ENCODE assay signal across 8 mouse cellular contexts in genomic region chr5:123138953-123139721, GRCm38 (mm10). TPM values are rescaled to one million over a fixed set of nuclear protein-coding genes. Genes with fewer than 3 reads are reported as not detected.
DNase-seq lines count a peak whose midpoint lies in the region; ATAC-seq and TF ChIP-seq lines count a peak whose summit lies in the region.

No protein-coding gene starts in this region.

- H3K4me1 ChIP-seq in MEL (ENCODE audit: control insufficient read depth in 1 of 2, insufficient read depth in 2 of 2, low read length in 2 of 2): peaks cover 3 to 23% of the 10 kb centered on the region in 2 experiments; a peak in 3 of 4 replicates
- H3K4me1 ChIP-seq in forebrain, postnatal 0 days (ENCODE audit: insufficient read depth): peaks cover 16% of the 10 kb centered on the region
- peaks cover 37% of the 10 kb centered on the region for H3K4me1 ChIP-seq in lung, embryonic 14.5 days (ENCODE audit: insufficient read depth)
- peaks cover 45% of the 10 kb centered on the region for H3K4me1 ChIP-seq in neural tube, embryonic 15.5 days

- peak overlapping the region; percentile 100 for H3K27ac ChIP-seq in MEL (ENCODE audit: control insufficient read depth, low read depth, low read length)
- peak overlapping the region; percentile 100 for H3K27ac ChIP-seq in forebrain, postnatal 0 days (ENCODE audit: low read depth, low read length)
- H3K27ac ChIP-seq in lung, embryonic 14.5 days (ENCODE audit: low read depth): peak overlapping the region; percentile 100
- peak overlapping the region; percentile 97 for H3K27ac ChIP-seq in neural tube, embryonic 15.5 days (replicated peaks)

- no peaks in the 10 kb centered on the region for H3K9me3 ChIP-seq in MEL (replicated peaks; ENCODE audit: insufficient read depth, low read length)
- H3K9me3 ChIP-seq in forebrain, postnatal 0 days (ENCODE audit: low read length): no peaks in the 10 kb centered on the region
- H3K9me3 ChIP-seq in lung, embryonic 14.5 days (ENCODE audit: low read depth, low read length): no peaks in the 10 kb centered on the region
- H3K9me3 ChIP-seq in neural tube, embryonic 15.5 days (replicated peaks): no peaks in the 10 kb centered on the region

- H3K9ac ChIP-seq in MEL (ENCODE audit: control insufficient read depth, low read depth, low read length, poor library complexity, severe bottlenecking): peak overlapping the region; percentile 98
- peak overlapping the region; percentile 100 for H3K9ac ChIP-seq in forebrain, postnatal 0 days
- H3K9ac ChIP-seq in lung, embryonic 14.5 days: peak overlapping the region; percentile 99
- peak overlapping the region; percentile 99 for H3K9ac ChIP-seq in neural tube, embryonic 15.5 days (replicated peaks)

- DNase-seq in MEL (ENCODE audit: low read depth, low spot score): peak; percentile 81
- peak; percentile 90 to 94 for DNase-seq in cerebellum, adult 18-20 months
- DNase-seq in forebrain, postnatal 0 days: peak; percentile 90
- DNase-seq in heart, postnatal 4 days: peak; percentile 89
- DNase-seq in layer of hippocampus, adult 8-10 months (ENCODE audit: low spot score in 2 of 2): peak; percentile 86
- DNase-seq in lung, embryonic 14.5 days: peak; percentile 88
- DNase-seq in thymus, postnatal 0 days (ENCODE audit: low spot score): peak; percentile 79

- H3K36me3 ChIP-seq in MEL (ENCODE audit: control insufficient read depth in 1 of 2, insufficient read depth in 2 of 2, low read length in 2 of 2): peaks cover 0 to 20% of the 10 kb centered on the region in 2 experiments; a peak in 2 of 4 replicates
- H3K36me3 ChIP-seq in forebrain, postnatal 0 days (ENCODE audit: insufficient read depth): no peaks in the 10 kb centered on the region
- H3K36me3 ChIP-seq in lung, embryonic 14.5 days (ENCODE audit: insufficient read depth): peaks cover 12% of the 10 kb centered on the region; the same call in 1 of the 2 replicates
- 0 out of 2 replicates have a peak, but pooled peaks cover 2% of the 10 kb centered on the region for H3K36me3 ChIP-seq in neural tube, embryonic 15.5 days

- TF ChIP-seq EP300 in MEL (IDR thresholded peaks at IDR 0.05; ENCODE audit: low read depth in 1 of 2, low read length in 2 of 2): peak in 1 of 2 experiments; percentile 15; a peak in 1 of 4 replicates

- peaks cover 66% of the 10 kb centered on the region for H3K79me2 ChIP-seq in MEL (ENCODE audit: control insufficient read depth, insufficient read depth, low read length, poor library complexity)

- peak overlapping the region; percentile 78 to 81 for H3K4me3 ChIP-seq in MEL (ENCODE audit: control insufficient read depth in 1 of 2, insufficient read depth in 1 of 2, low read depth in 2 of 2, low read length in 2 of 2)
- H3K4me3 ChIP-seq in forebrain, postnatal 0 days (ENCODE audit: low read depth, low read length): peak overlapping the region; percentile 85
- peak overlapping the region; percentile 92 for H3K4me3 ChIP-seq in lung, embryonic 14.5 days (ENCODE audit: low read depth, low read length)
- peak overlapping the region; percentile 69 for H3K4me3 ChIP-seq in neural tube, embryonic 15.5 days (replicated peaks)

- peak; percentile 38 for ATAC-seq in forebrain, postnatal 0 days
- ATAC-seq in lung, embryonic 14.5 days (ENCODE audit: insufficient read depth): no peak
- ATAC-seq in neural tube, embryonic 15.5 days (ENCODE audit: low FRiP score): no peak

- 2% methylated on average over 39 of the region's 39 CpGs for WGBS in forebrain, postnatal 0 days
- WGBS in lung, embryonic 14.5 days: 1% methylated on average over 39 of the region's 39 CpGs
- WGBS in neural tube, embryonic 15.5 days: under 1% methylated on average over 39 of the region's 39 CpGs

- no peak for TF ChIP-seq RAD21 in MEL (IDR thresholded peaks at IDR 0.05; ENCODE audit: low read depth, low read length)

- H3K27me3 ChIP-seq in MEL (ENCODE audit: control insufficient read depth in 1 of 2, insufficient read depth in 2 of 2, low read length in 2 of 2): no peaks in the 10 kb centered on the region
- no peaks in the 10 kb centered on the region for H3K27me3 ChIP-seq in forebrain, postnatal 0 days (ENCODE audit: insufficient read depth, low read length)
- H3K27me3 ChIP-seq in lung, embryonic 14.5 days (ENCODE audit: insufficient read depth, low read length): no peaks in the 10 kb centered on the region
- no peaks in the 10 kb centered on the region for H3K27me3 ChIP-seq in neural tube, embryonic 15.5 days (replicated peaks)

- H3K4me2 ChIP-seq in forebrain, postnatal 0 days (ENCODE audit: low read depth): peak overlapping the region; percentile 97
- H3K4me2 ChIP-seq in lung, embryonic 14.5 days: peak overlapping the region; percentile 100
- peak overlapping the region; percentile 91 for H3K4me2 ChIP-seq in neural tube, embryonic 15.5 days

- TF ChIP-seq CTCF in MEL (IDR thresholded peaks at IDR 0.05 in 2 of 3, conservative IDR thresholded peaks at IDR 0.05 in 1 of 3; ENCODE audit: control insufficient read depth in 1 of 3, insufficient read depth in 1 of 3, low read depth in 2 of 3, low read length in 3 of 3, poor library complexity in 1 of 3, severe bottlenecking in 1 of 3): no peak
- TF ChIP-seq CTCF in forebrain, postnatal 0 days (IDR thresholded peaks at IDR 0.05; ENCODE audit: low read depth): no peak
- TF ChIP-seq CTCF in lung, embryonic 14.5 days (IDR thresholded peaks at IDR 0.05; ENCODE audit: low read depth): no peak

- peak in 1 of 2 experiments; percentile 53; a peak in 3 of 4 replicates for TF ChIP-seq POLR2A in MEL (IDR thresholded peaks at IDR 0.05; ENCODE audit: control insufficient read depth in 1 of 2, insufficient read depth in 1 of 2, low read depth in 1 of 2, low read length in 2 of 2, poor library complexity in 1 of 2)

TF ChIP-seq in MEL, 35 proteins besides CTCF, POLR2A, EP300 and RAD21 (continues in another document):
- TF ChIP-seq MEF2A (IDR thresholded peaks at IDR 0.05; ENCODE audit: extremely low read depth, insufficient replicate concordance, low read depth, low read length, poor library complexity, severe bottlenecking) (no peak), CHD2 (IDR thresholded peaks at IDR 0.05; ENCODE audit: low read length) (no peak), ZMIZ1 (IDR thresholded peaks at IDR 0.05; ENCODE audit: low read depth, low read length) (peak; percentile 83; the same call in 1 of the 2 replicates), TCF12 (IDR thresholded peaks at IDR 0.05; ENCODE audit: low read depth, low read length) (peak; percentile 35), CHD1 (IDR thresholded peaks at IDR 0.05; ENCODE audit: low read depth, low read length) (peak; percentile 15; the same call in 1 of the 2 replicates)

RNA-seq across cellular contexts. Expression of gene Setd1b, which starts 2.9 kb away (rescaled TPM):
- 3.0 and 4.1 TPM in 2 replicates for total RNA-seq in MEL (2012; rRNA removed)
- polyA plus RNA-seq in MEL (2012; ENCODE audit: insufficient read depth in 1 of 2, insufficient read length in 2 of 2, low read depth in 1 of 2, low replicate concordance in 2 of 2, missing spikeins in 1 of 2): 10 to 100 TPM in 1 of 2 experiments, not detected in 1; 23.5 TPM
- total RNA-seq in forebrain, postnatal 0 days (2014; rRNA removed): 3.9 and 5.6 TPM in 2 replicates
- polyA plus RNA-seq in forebrain, postnatal 0 days (2015; fragmentation: Nextera tagmentation; extraction: Ambion mirVana): 5.1 and 7.6 TPM in 2 replicates
- 10 to 100 TPM; 22.2 to 23.0 TPM for total RNA-seq in heart, postnatal 4 days (2021)
- 10 to 100 TPM; 33.1 to 37.9 (median 35.0) TPM for total RNA-seq in layer of hippocampus, adult 8-10 months (2022)
- 11.5 and 12.1 TPM in 2 replicates for polyA plus RNA-seq in lung, embryonic 14.5 days (2014; fragmentation: Nextera tagmentation; extraction: Ambion mirVana)
- 10.5 and 11.2 TPM in 2 replicates for polyA plus RNA-seq in neural tube, embryonic 15.5 days (2015; fragmentation: Nextera tagmentation; extraction: Ambion mirVana)
- 8.0 and 11.3 TPM in 2 replicates for polyA plus RNA-seq in thymus, postnatal 0 days (2015; fragmentation: Nextera tagmentation; extraction: Ambion mirVana)

RNA-seq across cellular contexts. Expression of gene Rhof, which starts 6.6 kb away (rescaled TPM):
- 2.5 and 4.1 TPM in 2 replicates for total RNA-seq in MEL (2012; rRNA removed)
- polyA plus RNA-seq in MEL (2012; ENCODE audit: insufficient read depth in 1 of 2, insufficient read length in 2 of 2, low read depth in 1 of 2, low replicate concordance in 2 of 2, missing spikeins in 1 of 2): 10 to 100 TPM in 1 of 2 experiments, not detected in 1; 10.4 TPM
- total RNA-seq in forebrain, postnatal 0 days (2014; rRNA removed): 25.3 and 27.0 TPM in 2 replicates
- polyA plus RNA-seq in forebrain, postnatal 0 days (2015; fragmentation: Nextera tagmentation; extraction: Ambion mirVana): 36.9 and 38.7 TPM in 2 replicates
- under 1 TPM; 0.36 to 0.71 TPM for total RNA-seq in heart, postnatal 4 days (2021)
- total RNA-seq in layer of hippocampus, adult 8-10 months (2022): 10 to 100 TPM; 42.0 to 46.6 (median 45.3) TPM
- 2.4 and 2.5 TPM in 2 replicates for polyA plus RNA-seq in lung, embryonic 14.5 days (2014; fragmentation: Nextera tagmentation; extraction: Ambion mirVana)
- 19.2 and 20.9 TPM in 2 replicates for polyA plus RNA-seq in neural tube, embryonic 15.5 days (2015; fragmentation: Nextera tagmentation; extraction: Ambion mirVana)
- 10.4 and 11.1 TPM in 2 replicates for polyA plus RNA-seq in thymus, postnatal 0 days (2015; fragmentation: Nextera tagmentation; extraction: Ambion mirVana)

RNA-seq across cellular contexts. Expression of gene Psmd9, which starts 30.1 kb away (rescaled TPM):
- total RNA-seq in MEL (2012; rRNA removed): 28.4 and 32.0 TPM in 2 replicates
- polyA plus RNA-seq in MEL (2012; ENCODE audit: insufficient read depth in 1 of 2, insufficient read length in 2 of 2, low read depth in 1 of 2, low replicate concordance in 2 of 2, missing spikeins in 1 of 2): 10 to 100 TPM in 1 of 2 experiments, not detected in 1; 54.6 TPM
- total RNA-seq in forebrain, postnatal 0 days (2014; rRNA removed): 37.4 and 39.5 TPM in 2 replicates
- 72.3 and 79.4 TPM in 2 replicates for polyA plus RNA-seq in forebrain, postnatal 0 days (2015; fragmentation: Nextera tagmentation; extraction: Ambion mirVana)
- total RNA-seq in heart, postnatal 4 days (2021): 10 to 100 TPM; 22.8 to 24.8 TPM
- total RNA-seq in layer of hippocampus, adult 8-10 months (2022): 10 to 100 TPM; 26.2 to 34.3 (median 27.4) TPM
- 70.9 and 81.7 TPM in 2 replicates for polyA plus RNA-seq in lung, embryonic 14.5 days (2014; fragmentation: Nextera tagmentation; extraction: Ambion mirVana)
- polyA plus RNA-seq in neural tube, embryonic 15.5 days (2015; fragmentation: Nextera tagmentation; extraction: Ambion mirVana): 79.5 and 81.1 TPM in 2 replicates
- polyA plus RNA-seq in thymus, postnatal 0 days (2015; fragmentation: Nextera tagmentation; extraction: Ambion mirVana): 77.6 and 94.1 TPM in 2 replicates

RNA-seq across cellular contexts. Expression of gene Hpd, which starts 43.4 kb away (rescaled TPM):
- total RNA-seq in MEL (2012; rRNA removed): not detected in 2 replicates
- polyA plus RNA-seq in MEL (2012; ENCODE audit: insufficient read depth in 1 of 2, insufficient read length in 2 of 2, low read depth in 1 of 2, low replicate concordance in 2 of 2, missing spikeins in 1 of 2): not detected
- not detected in 2 replicates for total RNA-seq in forebrain, postnatal 0 days (2014; rRNA removed)
- not detected in 2 replicates for polyA plus RNA-seq in forebrain, postnatal 0 days (2015; fragmentation: Nextera tagmentation; extraction: Ambion mirVana)
- not detected for total RNA-seq in heart, postnatal 4 days (2021)
- total RNA-seq in layer of hippocampus, adult 8-10 months (2022): not detected
- polyA plus RNA-seq in lung, embryonic 14.5 days (2014; fragmentation: Nextera tagmentation; extraction: Ambion mirVana): not detected in 2 replicates
- 0.50 TPM in 1 of 2 replicates, not detected in the other for polyA plus RNA-seq in neural tube, embryonic 15.5 days (2015; fragmentation: Nextera tagmentation; extraction: Ambion mirVana)
- polyA plus RNA-seq in thymus, postnatal 0 days (2015; fragmentation: Nextera tagmentation; extraction: Ambion mirVana): 0.64 TPM in 1 of 2 replicates, not detected in the other
